Mouse (Mus musculus) intestine, embryonic 16.5 days (tissue): Measurements from ENCODE around the gene Lrmda. TPM values are rescaled to one million over a fixed set of nuclear protein-coding genes. Genes with fewer than 3 reads are reported as not detected.

Source experiments
- ATAC-seq: fragments of 200-750 bp; cut with Nextera tagmentation; 2 replicates; pipeline ENCODE4 v1.8.0; 2017; ENCODE audit warnings: moderate TSS enrichment, moderate library complexity
- H3K27ac ChIP-seq: fragments of 300-500 bp; sonication (generic); 2 replicates; pipeline ENCODE4 v1.5.1; 2014; ENCODE audit warnings: mild to moderate bottlenecking, low read length
- H3K27me3 ChIP-seq: fragments of 300-500 bp; sonication (generic); replicated peaks from 2 replicates; pipeline ENCODE4 v1.6.1; 2014; ENCODE audit warnings: low read length, control low read depth, mixed read lengths; ENCODE audit not compliant: control insufficient read depth, insufficient read depth
- H3K36me3 ChIP-seq: fragments of 300-500 bp; sonication (generic); 2 replicates; pipeline ENCODE4 v1.6.1; 2014; ENCODE audit warnings: low read length, control low read depth; ENCODE audit not compliant: control insufficient read depth, insufficient read depth
- H3K4me1 ChIP-seq: fragments of 300-500 bp; sonication (generic); 2 replicates; pipeline ENCODE4 v1.6.1; 2014; ENCODE audit warnings: low read length, control low read depth, mixed read lengths; ENCODE audit not compliant: control insufficient read depth, insufficient read depth
- H3K4me2 ChIP-seq: fragments of 300-500 bp; sonication (generic); 2 replicates; pipeline ENCODE4 v1.6.1; 2014; ENCODE audit warnings: low read depth, low read length, control low read depth
- H3K4me3 ChIP-seq: fragments of 300-500 bp; sonication (generic); 2 replicates; pipeline ENCODE4 v1.5.1; 2014; ENCODE audit warnings: mild to moderate bottlenecking, low read length
- H3K9ac ChIP-seq: fragments of 300-500 bp; sonication (generic); 2 replicates; pipeline ENCODE4 v1.6.1; 2014; ENCODE audit warnings: low read depth, low read length
- H3K9me3 ChIP-seq: fragments of 300-500 bp; sonication (generic); 2 replicates; pipeline ENCODE4 v1.6.1; 2016; ENCODE audit warnings: low read length, control low read depth; ENCODE audit not compliant: control insufficient read depth
- WGBS: fragments of 180-500 bp; shearing (Covaris S2); extraction: QIAGEN DNeasy Blood & Tissue Kit; methylation state at CpG from one replicate; pipeline ENCODE4 v1.1.7; 2014; 5-methylcytosine and 5-hydroxymethylcytosine counted together
- polyA plus RNA-seq: library from polyadenylated mRNA; unstranded; fragments of >200 nt; fragmentation: Nextera tagmentation; extraction: Ambion mirVana; gene quantifications from 2 replicates; pipeline ENCODE4 v1.2.1, GENCODE M21; 2015

The Lrmda gene
- polyA plus RNA-seq, 1 experiment from 2014 or later: 0.53 TPM

GRCm38 (mm10) chr14:22265229-22265905 lies 245.9 kb downstream of the Lrmda start:
- Histone ChIP-seq H3K9ac (no peak overlapping the region), H3K4me2 (no peak overlapping the region), H3K27ac (no peak overlapping the region), H3K4me1 (no peaks in the 10 kb centered on the region; the same call in 1 of the 2 replicates), H3K36me3 (no peaks in the 10 kb centered on the region), H3K27me3 (no peaks in the 10 kb centered on the region), H3K9me3 (no peaks in the 10 kb centered on the region), H3K4me3 (no peak overlapping the region)
- 90% methylated on average over 4 of the region's 4 CpGs for WGBS
- ATAC-seq: no peak

- Histone ChIP-seq H3K4me2 (no peak overlapping the region), H3K27ac (no peak overlapping the region), H3K27me3 (no peaks in the 10 kb centered on the region), H3K36me3 (no peaks in the 10 kb centered on the region), H3K4me3 (no peak overlapping the region), H3K9me3 (no peaks in the 10 kb centered on the region), H3K9ac (no peak overlapping the region), H3K4me1 (no peaks in the 10 kb centered on the region; the same call in 1 of the 2 replicates)
- WGBS: 69% methylated on average over 9 of the region's 9 CpGs
- ATAC-seq: no peak
Observed at GRCm38 (mm10) chr14:22269812-22270211, 250.3 kb downstream of the Lrmda start.

GRCm38 (mm10) chr14:22278053-22278452 lies 258.5 kb downstream of the Lrmda start:
- no peaks in the 10 kb centered on the region for H3K9me3 ChIP-seq
- H3K9ac ChIP-seq: no peak overlapping the region
- no peak overlapping the region for H3K4me3 ChIP-seq
- H3K4me1 ChIP-seq: no peaks in the 10 kb centered on the region
- H3K36me3 ChIP-seq: no peaks in the 10 kb centered on the region
- ATAC-seq: no peak
- H3K4me2 ChIP-seq: no peak overlapping the region
- no peak overlapping the region for H3K27ac ChIP-seq
- 91% methylated on average over 5 of the region's 5 CpGs for WGBS
- H3K27me3 ChIP-seq: no peaks in the 10 kb centered on the region

- WGBS: 89% methylated on average over 4 of the region's 4 CpGs
- no peak for ATAC-seq
- Histone ChIP-seq H3K27ac (no peak overlapping the region), H3K27me3 (no peaks in the 10 kb centered on the region), H3K9ac (no peak overlapping the region), H3K4me2 (no peak overlapping the region), H3K4me1 (no peaks in the 10 kb centered on the region), H3K4me3 (no peak overlapping the region), H3K36me3 (no peaks in the 10 kb centered on the region), H3K9me3 (no peaks in the 10 kb centered on the region)
Observed at GRCm38 (mm10) chr14:22279591-22279990, 260.1 kb downstream of the Lrmda start.

GRCm38 (mm10) chr14:22281630-22282029 lies 262.1 kb downstream of the Lrmda start:
- Histone ChIP-seq H3K36me3 (no peaks in the 10 kb centered on the region), H3K4me3 (no peak overlapping the region), H3K27ac (no peak overlapping the region), H3K27me3 (no peaks in the 10 kb centered on the region), H3K9me3 (no peaks in the 10 kb centered on the region), H3K4me1 (no peaks in the 10 kb centered on the region), H3K4me2 (no peak overlapping the region), H3K9ac (no peak overlapping the region)
- WGBS: 72% methylated on average over 7 of the region's 7 CpGs
- no peak for ATAC-seq

GRCm38 (mm10) chr14:22282847-22283246 lies 263.3 kb downstream of the Lrmda start:
- Histone ChIP-seq H3K27ac (no peak overlapping the region), H3K4me1 (0 out of 2 replicates have a peak, but pooled peaks cover 1% of the 10 kb centered on the region), H3K4me2 (no peak overlapping the region), H3K9me3 (no peaks in the 10 kb centered on the region), H3K36me3 (no peaks in the 10 kb centered on the region), H3K9ac (no peak overlapping the region), H3K4me3 (no peak overlapping the region), H3K27me3 (no peaks in the 10 kb centered on the region)
- WGBS: 73% methylated on average over 6 of the region's 6 CpGs
- ATAC-seq: no peak

GRCm38 (mm10) chr14:22283722-22284121 lies 264.2 kb downstream of the Lrmda start:
- Histone ChIP-seq H3K36me3 (no peaks in the 10 kb centered on the region), H3K4me2 (no peak overlapping the region), H3K4me3 (no peak overlapping the region), H3K27ac (no peak overlapping the region), H3K9me3 (no peaks in the 10 kb centered on the region), H3K9ac (no peak overlapping the region), H3K27me3 (no peaks in the 10 kb centered on the region), H3K4me1 (0 out of 2 replicates have a peak, but pooled peaks cover 5% of the 10 kb centered on the region)
- ATAC-seq: no peak
- 82% methylated on average over 2 of the region's 2 CpGs for WGBS

- no peak for ATAC-seq
- Histone ChIP-seq H3K27me3 (no peaks in the 10 kb centered on the region), H3K4me3 (no peak overlapping the region), H3K36me3 (no peaks in the 10 kb centered on the region), H3K27ac (no peak overlapping the region), H3K9ac (no peak overlapping the region), H3K9me3 (no peaks in the 10 kb centered on the region), H3K4me1 (peaks cover 9% of the 10 kb centered on the region; the same call in 1 of the 2 replicates), H3K4me2 (no peak overlapping the region)
- WGBS: 82% methylated on average over 15 of the region's 15 CpGs
Observed at GRCm38 (mm10) chr14:22284823-22285517, 265.5 kb downstream of the Lrmda start.

GRCm38 (mm10) chr14:22285826-22286225 lies 266.3 kb downstream of the Lrmda start:
- Histone ChIP-seq H3K27ac (no peak overlapping the region), H3K4me2 (no peak overlapping the region), H3K9ac (no peak overlapping the region), H3K4me3 (no peak overlapping the region), H3K36me3 (no peaks in the 10 kb centered on the region), H3K4me1 (peaks cover 9% of the 10 kb centered on the region; the same call in 1 of the 2 replicates), H3K9me3 (no peaks in the 10 kb centered on the region), H3K27me3 (no peaks in the 10 kb centered on the region)
- no peak for ATAC-seq
- WGBS: 62% methylated on average over 4 of the region's 4 CpGs
